Mouse (Mus musculus): ENCODE data around the gene Emc8. TPM values are rescaled to one million over a fixed set of nuclear protein-coding genes. Genes with fewer than 3 reads are reported as not detected.
A peak's percentile ranks its signal among the peaks of the same experiment; 100 is the strongest.

Emc8 gene
- total and polyA plus RNA-seq, 2 experiments from 2014 or later, result 45.4 to 134 TPM

DNA sequence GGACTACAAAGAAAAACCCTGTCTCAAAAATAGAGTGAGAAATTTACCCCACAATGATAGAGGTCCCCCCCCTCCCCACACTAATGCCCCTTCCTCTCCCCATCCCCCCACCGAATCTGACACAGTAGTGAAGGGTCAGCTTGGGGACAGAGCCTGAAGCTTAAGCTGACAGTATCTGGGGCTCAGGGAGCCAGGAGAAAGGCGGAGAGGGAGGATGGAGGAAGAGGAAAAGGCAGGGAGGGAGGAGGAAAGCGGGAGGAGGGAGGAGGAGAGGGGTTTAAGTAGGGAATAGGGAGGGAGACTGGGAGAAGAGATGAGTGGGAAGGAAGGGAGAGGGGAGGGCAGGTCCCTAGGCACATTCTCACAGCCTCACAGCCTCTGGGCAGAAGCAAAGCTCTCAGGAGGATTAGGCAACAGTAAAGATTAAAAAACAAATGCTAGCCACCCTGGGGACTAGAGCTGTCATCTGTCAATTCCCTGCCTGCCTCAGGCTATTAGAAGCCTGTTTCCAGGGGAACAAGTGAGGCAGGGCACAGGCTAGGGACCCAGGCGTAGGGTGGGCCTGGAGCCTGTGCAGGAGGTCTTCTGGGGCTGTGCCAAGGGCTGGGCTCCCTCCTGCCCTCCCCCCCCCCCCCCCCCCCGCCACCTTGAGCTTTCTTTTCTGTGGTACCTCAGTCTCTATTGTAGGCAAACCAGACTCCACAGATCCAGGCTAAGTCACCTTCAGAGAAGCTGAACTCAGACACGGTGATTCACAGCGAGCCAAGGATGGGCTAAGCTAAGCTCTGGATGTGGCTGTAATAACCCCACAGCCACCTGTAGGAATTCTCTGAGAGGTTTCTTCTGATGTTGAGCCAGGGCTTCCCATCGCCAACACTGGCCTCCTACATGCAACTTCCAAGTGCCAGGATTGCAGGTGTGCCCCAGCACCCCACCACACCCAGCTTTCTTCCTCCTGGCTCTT lies 51.4 kb downstream of the Emc8 start:
- Histone ChIP-seq H3K4me1 (ENCODE audit: control insufficient read depth, insufficient read depth) (peaks cover 18% of the 10 kb centered on the region; the same call in 1 of the 2 replicates), H3K27ac (ENCODE audit: low read depth) (no peak overlapping the region), H3K36me3 (replicated peaks; ENCODE audit: control insufficient read depth, insufficient read depth, low read length) (no peaks in the 10 kb centered on the region), H3K27me3 (ENCODE audit: control insufficient read depth, insufficient read depth, low read length) (0 out of 2 replicates have a peak, but pooled peaks cover 4% of the 10 kb centered on the region), H3K4me2 (ENCODE audit: low read depth, low read length) (no peak overlapping the region), H3K9ac (replicated peaks; ENCODE audit: low read depth, low read length) (no peak overlapping the region), H3K9me3 (replicated peaks; ENCODE audit: control insufficient read depth, low read length) (no peaks in the 10 kb centered on the region), H3K4me3 (ENCODE audit: low read depth, low read length) (no peak overlapping the region)
- TF ChIP-seq EP300 (IDR thresholded peaks at IDR 0.05; ENCODE audit: low read depth) (no peak), CTCF (IDR thresholded peaks at IDR 0.05; ENCODE audit: low read depth) (no peak)
- 57% methylated on average over 7 of the region's 8 CpGs for WGBS
- ATAC-seq (ENCODE audit: insufficient read depth, low read depth) (peak; percentile 19; the same call in 1 of the 2 replicates), DNase-seq (ENCODE audit: low spot score) (no peak)

DNA sequence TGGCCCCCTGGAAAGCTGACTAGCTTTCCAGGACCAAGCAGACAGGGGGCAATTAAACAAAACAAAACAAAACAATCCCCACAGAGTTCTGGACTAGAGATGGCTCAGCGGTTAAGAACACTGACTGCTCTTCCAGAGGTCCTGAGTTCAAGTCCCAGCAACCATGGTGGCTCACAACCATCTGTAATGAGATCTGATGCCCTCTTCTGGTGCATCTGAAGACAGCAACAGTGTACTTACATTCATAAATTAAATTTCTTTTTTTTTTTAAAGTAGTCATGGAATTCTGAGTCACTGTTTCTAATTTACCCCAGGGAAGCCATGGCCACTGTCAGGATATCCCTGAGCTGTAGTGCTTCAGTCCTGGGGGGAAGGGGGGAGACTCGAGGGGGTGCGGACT lies 53.9 kb downstream of the Emc8 start:
- Histone ChIP-seq H3K4me2 (ENCODE audit: low read depth, low read length) (no peak overlapping the region), H3K27me3 (ENCODE audit: control insufficient read depth, insufficient read depth, low read length) (0 out of 2 replicates have a peak, but pooled peaks cover 4% of the 10 kb centered on the region), H3K9ac (replicated peaks; ENCODE audit: low read depth, low read length) (no peak overlapping the region), H3K4me1 (ENCODE audit: control insufficient read depth, insufficient read depth) (peaks cover 5% of the 10 kb centered on the region; the same call in 1 of the 2 replicates), H3K9me3 (replicated peaks; ENCODE audit: control insufficient read depth, low read length) (no peaks in the 10 kb centered on the region), H3K36me3 (replicated peaks; ENCODE audit: control insufficient read depth, insufficient read depth, low read length) (no peaks in the 10 kb centered on the region), H3K27ac (ENCODE audit: low read depth) (no peak overlapping the region), H3K4me3 (ENCODE audit: low read depth, low read length) (no peak overlapping the region)
- DNase-seq (ENCODE audit: low spot score) (no peak), ATAC-seq (ENCODE audit: insufficient read depth, low read depth) (no peak)
- TF ChIP-seq CTCF (IDR thresholded peaks at IDR 0.05; ENCODE audit: low read depth), result no peak
- TF ChIP-seq EP300 (IDR thresholded peaks at IDR 0.05; ENCODE audit: low read depth), result no peak
- WGBS, result 84% methylated on average over 3 of the region's 3 CpGs

DNA sequence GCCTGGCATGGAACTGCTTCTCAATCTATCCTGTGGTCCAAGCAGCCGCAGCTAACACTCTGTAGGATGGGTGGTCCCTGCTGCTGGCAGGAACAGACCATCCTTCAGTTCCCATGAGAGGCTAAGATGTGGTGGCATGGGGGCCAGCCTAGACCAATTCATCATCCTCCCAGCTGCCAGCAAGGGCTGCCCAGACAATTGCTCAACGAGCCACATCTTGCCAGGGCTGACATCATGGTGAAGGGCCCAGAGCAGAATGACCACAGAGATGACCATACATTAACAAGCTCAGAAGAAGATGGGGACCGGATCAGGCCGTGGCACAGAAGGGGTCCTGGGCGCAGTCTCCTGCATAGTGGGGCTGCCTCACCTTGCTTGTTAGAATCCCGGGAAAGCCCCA lies 57.5 kb downstream of the Emc8 start:
- no peak overlapping the region for H3K9ac ChIP-seq (replicated peaks; ENCODE audit: low read depth, low read length)
- no peaks in the 10 kb centered on the region for H3K4me1 ChIP-seq (ENCODE audit: control insufficient read depth, insufficient read depth)
- ATAC-seq (ENCODE audit: insufficient read depth, low read depth) (no peak), DNase-seq (ENCODE audit: low spot score) (no peak)
- H3K27me3 ChIP-seq (ENCODE audit: control insufficient read depth, insufficient read depth, low read length), result 0 out of 2 replicates have a peak, but pooled peaks cover 4% of the 10 kb centered on the region
- H3K36me3 ChIP-seq (replicated peaks; ENCODE audit: control insufficient read depth, insufficient read depth, low read length), result no peaks in the 10 kb centered on the region
- 84% methylated on average over 6 of the region's 6 CpGs for WGBS
- H3K27ac ChIP-seq (ENCODE audit: low read depth), result no peak overlapping the region
- no peak overlapping the region for H3K4me3 ChIP-seq (ENCODE audit: low read depth, low read length)
- H3K4me2 ChIP-seq (ENCODE audit: low read depth, low read length), result no peak overlapping the region
- no peaks in the 10 kb centered on the region for H3K9me3 ChIP-seq (replicated peaks; ENCODE audit: control insufficient read depth, low read length)
- TF ChIP-seq CTCF (IDR thresholded peaks at IDR 0.05; ENCODE audit: low read depth), result no peak
- no peak for TF ChIP-seq EP300 (IDR thresholded peaks at IDR 0.05; ENCODE audit: low read depth)

DNA sequence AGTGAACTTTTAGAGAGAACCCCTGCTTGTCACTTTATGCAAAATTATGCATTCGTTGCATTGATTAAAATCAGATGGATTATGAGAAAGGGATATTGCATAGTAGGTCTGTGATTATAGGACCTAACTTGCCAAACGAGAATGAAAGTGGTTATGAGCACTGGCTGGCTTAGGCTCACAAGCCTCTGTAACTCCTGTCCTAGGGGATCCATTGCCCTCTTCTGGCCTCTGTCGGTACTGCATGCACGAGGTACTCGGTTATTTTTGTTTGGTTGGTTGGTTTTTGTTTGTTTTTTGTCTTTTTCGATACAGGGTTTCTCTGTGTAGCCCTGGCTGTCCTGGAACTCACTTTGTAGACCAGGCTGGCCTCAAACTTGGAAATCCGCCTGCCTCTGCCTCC lies 60.5 kb downstream of the Emc8 start:
- Histone ChIP-seq H3K4me2 (ENCODE audit: low read depth, low read length) (no peak overlapping the region), H3K4me1 (ENCODE audit: control insufficient read depth, insufficient read depth) (no peaks in the 10 kb centered on the region), H3K9ac (replicated peaks; ENCODE audit: low read depth, low read length) (no peak overlapping the region), H3K4me3 (ENCODE audit: low read depth, low read length) (no peak overlapping the region), H3K27me3 (ENCODE audit: control insufficient read depth, insufficient read depth, low read length) (no peaks in the 10 kb centered on the region), H3K9me3 (replicated peaks; ENCODE audit: control insufficient read depth, low read length) (no peaks in the 10 kb centered on the region), H3K36me3 (replicated peaks; ENCODE audit: control insufficient read depth, insufficient read depth, low read length) (no peaks in the 10 kb centered on the region), H3K27ac (ENCODE audit: low read depth) (no peak overlapping the region)
- TF ChIP-seq EP300 (IDR thresholded peaks at IDR 0.05; ENCODE audit: low read depth), result no peak
- TF ChIP-seq CTCF (IDR thresholded peaks at IDR 0.05; ENCODE audit: low read depth), result peak; percentile 92
- peak; percentile 60 for DNase-seq (ENCODE audit: low spot score)
- peak; percentile 57; the same call in 1 of the 2 replicates for ATAC-seq (ENCODE audit: insufficient read depth, low read depth)
- WGBS, result 11% methylated on average over 7 of the region's 7 CpGs

DNA sequence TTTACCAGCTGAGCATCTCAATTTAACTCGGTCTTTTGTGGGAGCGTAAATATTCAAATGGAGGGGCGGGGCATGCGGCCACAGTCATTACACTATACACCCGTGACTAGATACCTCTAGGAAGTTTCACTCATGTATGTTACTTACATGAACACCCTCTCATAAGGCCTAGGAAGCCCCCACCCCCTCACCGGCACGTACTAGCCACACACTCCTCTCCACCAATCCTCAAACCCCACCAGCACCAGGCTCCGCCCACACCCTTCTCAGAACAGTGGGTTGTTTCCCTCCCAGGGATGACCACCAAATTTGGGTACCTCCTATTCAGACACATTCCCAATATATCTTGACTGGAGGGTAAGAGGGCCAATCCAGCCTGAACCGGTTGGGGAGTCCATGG lies 60.9 kb downstream of the Emc8 start:
- no peak overlapping the region for H3K27ac ChIP-seq (ENCODE audit: low read depth)
- 0 out of 2 replicates have a peak, but pooled peaks have one; percentile 28 for ATAC-seq (ENCODE audit: insufficient read depth, low read depth)
- no peak overlapping the region for H3K9ac ChIP-seq (replicated peaks; ENCODE audit: low read depth, low read length)
- 76% methylated on average over 9 of the region's 9 CpGs for WGBS
- no peak overlapping the region for H3K4me2 ChIP-seq (ENCODE audit: low read depth, low read length)
- no peaks in the 10 kb centered on the region for H3K4me1 ChIP-seq (ENCODE audit: control insufficient read depth, insufficient read depth)
- DNase-seq (ENCODE audit: low spot score), result no peak
- no peaks in the 10 kb centered on the region for H3K27me3 ChIP-seq (ENCODE audit: control insufficient read depth, insufficient read depth, low read length)
- H3K9me3 ChIP-seq (replicated peaks; ENCODE audit: control insufficient read depth, low read length), result no peaks in the 10 kb centered on the region
- no peaks in the 10 kb centered on the region for H3K36me3 ChIP-seq (replicated peaks; ENCODE audit: control insufficient read depth, insufficient read depth, low read length)
- H3K4me3 ChIP-seq (ENCODE audit: low read depth, low read length), result no peak overlapping the region
- TF ChIP-seq CTCF (IDR thresholded peaks at IDR 0.05; ENCODE audit: low read depth) (no peak), EP300 (IDR thresholded peaks at IDR 0.05; ENCODE audit: low read depth) (no peak)

Other genes starting within 250 kb of the Emc8 start
- 29.8 and 52.1 TPM in 2 replicates for gene Gins2, start 79.3 kb downstream of the Emc8 start, total RNA-seq (2014; rRNA removed; ENCODE audit: low replicate concordance)
- 19.3 and 23.8 TPM in 2 replicates for gene Gins2, start 79.3 kb downstream of the Emc8 start, polyA plus RNA-seq (2015; fragmentation: Nextera tagmentation; extraction: Ambion mirVana)
- 0.80 and 1.9 TPM in 2 replicates for gene 1190005I06Rik, start 20.9 kb downstream of the Emc8 start, total RNA-seq (2014; rRNA removed; ENCODE audit: low replicate concordance)
- gene 1190005I06Rik, start 20.9 kb downstream of the Emc8 start, polyA plus RNA-seq (2015; fragmentation: Nextera tagmentation; extraction: Ambion mirVana), result 9.3 and 9.7 TPM in 2 replicates
- gene Gm27021, start 494 bp downstream of the Emc8 start, total RNA-seq (2014; rRNA removed; ENCODE audit: low replicate concordance), result 1.1 TPM in 1 of 2 replicates, not detected in the other
- gene Gm27021, start 494 bp downstream of the Emc8 start, polyA plus RNA-seq (2015; fragmentation: Nextera tagmentation; extraction: Ambion mirVana), result 0.63 and 5.4 TPM in 2 replicates
- gene Cox4i1, start 351 bp downstream of the Emc8 start, total RNA-seq (2014; rRNA removed; ENCODE audit: low replicate concordance), result 1,751 and 2,021 TPM in 2 replicates
- gene Cox4i1, start 351 bp downstream of the Emc8 start, polyA plus RNA-seq (2015; fragmentation: Nextera tagmentation; extraction: Ambion mirVana), result 4,528 and 4,822 TPM in 2 replicates
- 13.9 and 15.2 TPM in 2 replicates for gene Irf8, start 67.8 kb upstream of the Emc8 start, total RNA-seq (2014; rRNA removed; ENCODE audit: low replicate concordance)
- gene Irf8, start 67.8 kb upstream of the Emc8 start, polyA plus RNA-seq (2015; fragmentation: Nextera tagmentation; extraction: Ambion mirVana), result 11.5 and 12.2 TPM in 2 replicates

All from heart, postnatal 0 days (tissue).